Mouse (Mus musculus) embryonic stem cell, embryonic (primary cell): ENCODE data around the gene Mgat2.

Experiments used
- CTCF ChIA-PET, 4 experiments: fragments of 300-600 bp in 2 of 4; fragments of 350-600 bp in 2 of 4; sonication (Branson Sonifier 250); formaldehyde crosslinking; loops; one replicate each; lab custom pipeline; 2022; ENCODE audit warnings: inconsistent platforms in 2 of 4; lab: Charles Lee
- POLR2A ChIA-PET, 4 experiments: fragments of 300-600 bp in 2 of 4; fragments of 350-600 bp in 2 of 4; sonication (Branson Sonifier 250); formaldehyde crosslinking; loops; one replicate each; lab custom pipeline; 2022; ENCODE audit warnings: antibody characterized with exemption in 4 of 4, inconsistent platforms in 1 of 4; lab: Charles Lee

Gene Mgat2

DNA sequence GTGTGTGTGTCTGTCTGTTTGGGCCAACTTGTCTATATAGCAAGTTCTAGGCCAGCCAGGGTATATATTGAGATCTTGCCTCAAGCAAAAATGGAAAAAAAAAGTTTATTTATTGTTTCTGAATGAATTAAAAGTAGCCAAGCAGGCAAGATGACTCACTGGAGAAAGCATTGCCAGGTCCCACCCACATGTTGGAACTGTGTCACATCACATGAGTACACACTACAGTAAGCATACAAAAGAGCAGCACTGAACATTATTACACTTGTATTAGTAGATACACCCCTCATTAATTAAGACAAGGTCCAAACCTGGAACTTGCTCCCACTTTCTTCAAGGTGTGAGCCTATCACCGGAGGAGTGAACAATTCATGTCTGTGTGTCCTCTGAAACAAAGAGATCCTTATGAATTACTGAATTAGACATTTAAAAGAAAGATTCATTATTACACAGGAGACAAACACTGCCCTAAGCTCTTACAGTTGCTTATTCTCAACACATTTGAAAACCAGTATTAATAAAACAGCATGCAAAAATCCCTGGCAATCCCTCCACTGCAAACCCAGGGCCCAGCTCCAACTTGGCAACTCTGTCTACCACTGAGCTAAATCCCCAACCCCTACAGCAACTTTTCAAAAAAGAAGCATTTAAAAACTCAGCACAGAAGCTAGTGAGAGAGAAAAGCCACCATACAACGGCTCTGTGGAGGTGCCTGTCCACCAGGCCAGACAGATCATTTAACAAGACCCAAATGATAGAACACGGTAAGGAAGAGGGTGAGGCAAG is 31.2 kb downstream of the Mgat2 start:
- POLR2A ChIA-PET, result interaction anchor here in 2 of 4 experiments (0.6 to 4.9 kb wide), 4 partner anchors 11 to 117 kb away, joined by 3 to 35 read pairs (median 4); partner anchors contain the start of gene Pole2 (in 1 of the 2)
- CTCF ChIA-PET, result interaction anchor here in 2 of 4 experiments (1.3 to 1.8 kb wide), 2 partner anchors 11 to 12 kb away, joined by 3 to 8 read pairs; partner anchors contain the start of gene Gm49384 (in 1 of the 2)

DNA sequence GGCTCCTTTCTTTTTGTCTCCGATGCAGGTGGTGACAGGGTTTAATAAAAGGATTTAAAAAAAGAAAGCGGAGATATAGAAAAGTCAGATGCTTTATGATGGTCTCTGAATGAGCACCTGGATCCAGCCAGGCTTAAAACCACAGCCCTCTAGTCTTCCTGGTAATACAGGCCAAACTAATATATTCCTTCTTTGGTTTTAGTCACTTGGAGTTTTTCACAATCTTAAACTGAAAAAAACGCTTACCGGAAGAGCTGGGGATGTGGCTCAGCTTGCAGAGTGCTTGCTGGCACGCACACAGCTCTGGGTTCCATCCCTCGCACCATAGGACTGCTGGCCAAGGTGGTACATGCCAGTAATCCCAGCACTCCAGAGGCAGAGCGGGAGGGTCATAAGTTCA is 32.6 kb downstream of the Mgat2 start:
- ChIA-PET POLR2A (interaction anchor here in 1 of 4 experiments (4.9 kb wide), 1 partner anchor 9 kb away, joined by 35 read pairs; the partner anchor contains the start of gene Pole2), CTCF (no interaction called here)

- ChIA-PET POLR2A (interaction anchor here in 2 of 4 experiments (1.6 kb wide), 3 partner anchors 10 to 52 kb away, joined by 3 to 7 read pairs (median 6); partner anchors contain the start of gene Lrr1 (in 1 of the 2)), CTCF (interaction anchor here in 1 of 4 experiments (0.6 kb wide), 1 partner anchor 109 kb away, joined by 3 read pairs; no protein-coding TSS in a partner anchor)
Observed at GRCm38 (mm10) chr12:69220613-69221277, 36.8 kb downstream of the Mgat2 start.

DNA sequence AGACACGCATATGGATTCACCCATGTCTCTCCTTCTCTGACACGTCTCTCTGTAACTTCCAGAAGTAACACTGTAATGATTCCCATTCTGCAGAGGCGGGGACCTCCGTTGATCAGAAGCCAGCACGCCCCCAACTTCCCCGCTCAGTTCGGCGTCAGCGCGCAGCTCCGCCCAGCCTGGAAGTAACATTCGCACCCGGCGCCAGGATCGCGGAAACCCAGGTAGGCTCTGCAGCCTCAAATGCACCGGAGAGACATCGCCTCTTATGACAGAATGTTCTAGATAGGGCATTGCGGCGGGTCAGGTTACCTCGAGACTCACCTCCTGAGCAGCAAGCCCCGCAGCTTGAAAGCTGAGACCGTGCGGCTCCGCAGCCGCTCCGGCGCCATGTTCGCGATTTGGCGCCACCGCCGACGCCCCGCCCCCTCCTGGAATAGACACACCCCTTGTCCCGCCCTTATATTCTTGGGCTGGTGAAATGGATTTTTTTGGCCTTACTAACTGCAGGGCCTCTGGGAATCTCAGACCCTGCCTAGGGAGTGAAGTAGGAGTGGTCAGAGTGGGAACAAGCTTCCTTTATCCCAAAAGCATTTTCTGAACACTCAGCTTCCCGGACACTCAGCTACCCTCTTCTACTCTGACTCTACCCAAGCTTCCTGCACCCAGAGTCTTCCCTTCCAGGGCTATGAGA is 44.0 kb downstream of the Mgat2 start, which contains the start of gene Pole2:
Pole2 (minus strand) TSS at position 420 of the 691 bp plus-strand sequence.
- CTCF ChIA-PET, result interaction anchor here in 3 of 4 experiments (0.6 to 1.5 kb wide), 7 partner anchors 14 to 106 kb away, joined by 3 to 8 read pairs (median 3); no protein-coding TSS in a partner anchor
- POLR2A ChIA-PET, result interaction anchor here in 3 of 4 experiments (0.5 to 5.8 kb wide), 40 partner anchors 9 to 883 kb away, joined by 3 to 35 read pairs (median 4); partner anchors contain the start of genes Rps29 (in 2 of the 3), Arf6 (in 1 of the 3), Gm9887 (in 1 of the 3) and Lrr1 (in 1 of the 3)

DNA sequence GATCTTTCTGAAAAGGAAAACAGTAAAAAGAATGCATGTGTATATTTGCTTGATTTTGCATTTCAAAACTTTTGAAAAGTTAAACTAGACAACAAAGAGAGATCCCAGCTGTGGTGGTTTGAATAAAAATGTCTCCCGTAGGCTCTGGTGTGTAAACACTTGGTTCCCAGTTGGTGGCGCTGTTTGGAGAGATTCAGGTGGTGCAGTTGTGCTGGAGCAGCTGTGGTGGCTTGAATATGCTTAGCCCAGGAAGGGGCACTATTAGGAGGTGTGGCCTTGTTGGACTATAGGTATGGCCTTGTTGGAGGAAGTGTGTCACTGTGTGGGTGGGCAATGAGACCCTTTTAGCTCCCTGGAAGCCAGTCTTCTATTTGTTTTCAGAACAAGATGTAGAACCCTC is 45.3 kb downstream of the Mgat2 start:
- ChIA-PET POLR2A (interaction anchor here (0.6 to 3.3 kb wide), 27 partner anchors 9 to 343 kb away, joined by 3 to 17 read pairs (median 3); partner anchors contain the start of genes Rps29 (in 2 of the 4), Gm49383 (in 1 of the 4), Gm49384 (in 1 of the 4) and Klhdc1 (in 1 of the 4)), CTCF (interaction anchor here (0.5 to 1.9 kb wide), 30 partner anchors 9 to 774 kb away, joined by 3 to 11 read pairs (median 4); partner anchors contain the start of genes Klhdc1 (in 2 of the 4), Gm49383 (in 1 of the 4) and Lrr1 (in 1 of the 4))

DNA sequence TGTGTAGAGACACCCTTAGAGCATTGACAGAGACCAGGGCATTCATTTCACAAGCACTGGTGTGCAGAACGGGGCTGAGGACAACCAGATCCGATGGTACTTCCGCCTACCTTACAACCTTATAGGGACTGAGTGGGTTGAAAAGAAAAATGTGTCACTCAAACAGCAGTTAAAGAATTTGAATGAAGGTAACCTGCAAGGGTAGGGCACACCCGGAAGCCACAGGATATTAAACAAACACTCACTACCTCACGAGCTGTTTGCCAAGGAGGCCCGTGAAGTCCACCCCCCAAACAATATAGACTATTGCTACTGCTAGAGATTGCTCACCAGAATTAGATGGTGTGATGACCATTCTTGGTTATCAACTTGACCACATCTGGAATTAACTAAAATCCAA is 51.8 kb downstream of the Mgat2 start:
- CTCF ChIA-PET, result interaction anchor here in 1 of 4 experiments (0.6 kb wide), 1 partner anchor 30 kb away, joined by 4 read pairs; no protein-coding TSS in a partner anchor
- POLR2A ChIA-PET, result no interaction called here
